In genomic region chr11:119221812-119222510, GRCm38 (mm10) we compare ENCODE assay signal across 18 mouse cellular contexts. TPM values are rescaled to one million over a fixed set of nuclear protein-coding genes. Genes with fewer than 3 reads are reported as not detected.
A peak's percentile ranks its signal among the peaks of the same experiment; 100 is the strongest.
DNase-seq lines count a peak whose midpoint lies in the region; ATAC-seq and TF ChIP-seq lines count a peak whose summit lies in the region.
"Had no signal": no experiment of that assay in that cellular context is flagged by ENCODE, and none has a peak within 500 bp of the region (broad histone marks: within the 10 kb centered on the region; RNA-seq: fewer than 3 reads in every experiment).

No protein-coding gene starts in this region.

- no peaks in the 10 kb centered on the region for H3K9me3 ChIP-seq in kidney, embryonic 14.5 days (ENCODE audit: control insufficient read depth, low read length)
- H3K9me3 ChIP-seq in midbrain, embryonic 14.5 days (ENCODE audit: control insufficient read depth, low read length) = no peaks in the 10 kb centered on the region
- H3K9me3 ChIP-seq in midbrain, embryonic 16.5 days (replicated peaks; ENCODE audit: control insufficient read depth, low read length, poor library complexity, severe bottlenecking) = no peaks in the 10 kb centered on the region
- H3K9me3 ChIP-seq: heart, embryonic 15.5 days; hindbrain, embryonic 15.5 days; limb, embryonic 15.5 days had no signal

- ATAC-seq in kidney, embryonic 14.5 days (ENCODE audit: low FRiP score, low TSS enrichment) = peak; percentile 49
- ATAC-seq in midbrain, embryonic 14.5 days (ENCODE audit: low FRiP score, low TSS enrichment) = no peak
- no peak for ATAC-seq in midbrain, embryonic 16.5 days

- no peaks in the 10 kb centered on the region for H3K27me3 ChIP-seq in kidney, embryonic 14.5 days (ENCODE audit: control insufficient read depth, insufficient read depth, low read length)
- H3K27me3 ChIP-seq in midbrain, embryonic 14.5 days (ENCODE audit: control insufficient read depth, insufficient read depth, low read length) = no peaks in the 10 kb centered on the region
- no peaks in the 10 kb centered on the region for H3K27me3 ChIP-seq in midbrain, embryonic 16.5 days (ENCODE audit: control insufficient read depth, insufficient read depth, low read depth, low read length)
- H3K27me3 ChIP-seq: heart, embryonic 15.5 days; hindbrain, embryonic 15.5 days; limb, embryonic 15.5 days had no signal

- H3K4me1 ChIP-seq in kidney, embryonic 14.5 days (ENCODE audit: control insufficient read depth, insufficient read depth, low read length) = peaks cover 38% of the 10 kb centered on the region
- H3K4me1 ChIP-seq in midbrain, embryonic 14.5 days (ENCODE audit: control insufficient read depth, insufficient read depth, low read length) = peaks cover 45% of the 10 kb centered on the region
- H3K4me1 ChIP-seq in midbrain, embryonic 16.5 days (ENCODE audit: control insufficient read depth, insufficient read depth, low read length) = peaks cover 40% of the 10 kb centered on the region

- H3K4me3 ChIP-seq in gastrocnemius, adult 2 months = peak overlapping the region; percentile 67
- H3K4me3 ChIP-seq in kidney, embryonic 14.5 days (ENCODE audit: low read length) = no peak overlapping the region
- no peak overlapping the region for H3K4me3 ChIP-seq in midbrain, embryonic 14.5 days (replicated peaks; ENCODE audit: low read depth, low read length)
- no peak overlapping the region for H3K4me3 ChIP-seq in midbrain, embryonic 16.5 days (ENCODE audit: low read depth, low read length)
- H3K4me3 ChIP-seq: heart, embryonic 15.5 days; hindbrain, embryonic 15.5 days; layer of hippocampus, adult 2 months; limb, embryonic 15.5 days had no signal

- intact Hi-C loops in gastrocnemius, adult 2 months (cut with DNase I) = no loop called here

- peak overlapping the region; percentile 93 for H3K27ac ChIP-seq in gastrocnemius, adult 2 months
- no peak overlapping the region for H3K27ac ChIP-seq in kidney, embryonic 14.5 days (ENCODE audit: low read depth, low read length)
- H3K27ac ChIP-seq in midbrain, embryonic 14.5 days (replicated peaks; ENCODE audit: low read depth, low read length) = no peak overlapping the region
- H3K27ac ChIP-seq in midbrain, embryonic 16.5 days (ENCODE audit: low read length) = no peak overlapping the region
- H3K27ac ChIP-seq: heart, embryonic 15.5 days; hindbrain, embryonic 15.5 days; layer of hippocampus, adult 2 months; limb, embryonic 15.5 days had no signal

- DNase-seq in gastrocnemius, adult 2 months = peak; percentile 72
- DNase-seq in gastrocnemius, postnatal 10 days = no peak
- DNase-seq in kidney, postnatal 10 days = no peak
- peak; percentile 32 for DNase-seq in midbrain, embryonic 14.5 days
- peak; percentile 90 for DNase-seq in skeletal muscle tissue, adult 2 months (ENCODE audit: low read depth, low spot score)
- DNase-seq in adrenal gland, postnatal 10 days = no peak
- DNase-seq: heart, adult 11 months; kidney, adult 9 months; lung, adult 18-20 months; right cerebral cortex, adult 18-20 months; thymus, adult 18-20 months had no signal

- no peak for TF ChIP-seq CTCF in gastrocnemius, adult 2 months (IDR thresholded peaks at IDR 0.05)

- 34% methylated on average over 10 of the region's 11 CpGs for WGBS in kidney, embryonic 14.5 days
- 32% methylated on average over 10 of the region's 11 CpGs for WGBS in midbrain, embryonic 14.5 days
- WGBS in midbrain, embryonic 16.5 days = 31% methylated on average over 10 of the region's 11 CpGs

- no peak overlapping the region for H3K4me2 ChIP-seq in kidney, embryonic 14.5 days (replicated peaks; ENCODE audit: low read depth, low read length)
- no peak overlapping the region for H3K4me2 ChIP-seq in midbrain, embryonic 14.5 days (ENCODE audit: low read length)
- no peak overlapping the region for H3K4me2 ChIP-seq in midbrain, embryonic 16.5 days (ENCODE audit: low read length)
- H3K4me2 ChIP-seq: heart, embryonic 15.5 days; hindbrain, embryonic 15.5 days; limb, embryonic 15.5 days had no signal

- no peaks in the 10 kb centered on the region for H3K36me3 ChIP-seq in kidney, embryonic 14.5 days (ENCODE audit: control insufficient read depth, insufficient read depth, low read length)
- 0 out of 2 replicates have a peak, but pooled peaks cover 5% of the 10 kb centered on the region for H3K36me3 ChIP-seq in midbrain, embryonic 14.5 days (ENCODE audit: control insufficient read depth, insufficient read depth, low read length)
- no peaks in the 10 kb centered on the region for H3K36me3 ChIP-seq in midbrain, embryonic 16.5 days (ENCODE audit: control insufficient read depth, insufficient read depth, low read length)
- H3K36me3 ChIP-seq: G1E; heart, embryonic 15.5 days; hindbrain, embryonic 15.5 days had no signal

- no peak overlapping the region for H3K9ac ChIP-seq in kidney, embryonic 14.5 days (ENCODE audit: low read depth, low read length)
- H3K9ac ChIP-seq in midbrain, embryonic 14.5 days (replicated peaks; ENCODE audit: low read length) = no peak overlapping the region
- no peak overlapping the region for H3K9ac ChIP-seq in midbrain, embryonic 16.5 days (ENCODE audit: low read depth, low read length)
- H3K9ac ChIP-seq: heart, embryonic 15.5 days; hindbrain, embryonic 15.5 days; limb, embryonic 15.5 days had no signal

RNA-seq across cellular contexts. Expression of gene Tbc1d16, which starts 6.3 kb away (rescaled TPM):
- total RNA-seq in gastrocnemius, adult 2 months (2021) = 10 to 100 TPM; 30.7 to 36.6 TPM
- total RNA-seq in gastrocnemius, postnatal 10 days (2021) = 10 to 100 TPM; 17.0 to 17.8 TPM
- polyA plus RNA-seq in kidney, embryonic 14.5 days (2014; fragmentation: Nextera tagmentation; extraction: Ambion mirVana) = 7.3 and 13.0 TPM in 2 replicates
- polyA plus RNA-seq in midbrain, embryonic 14.5 days (2014; fragmentation: Nextera tagmentation; extraction: Ambion mirVana) = 36.1 and 41.1 TPM in 2 replicates
- polyA plus RNA-seq in midbrain, embryonic 16.5 days (2015; fragmentation: Nextera tagmentation; extraction: Ambion mirVana) = 47.7 and 56.7 TPM in 2 replicates
- 10 to 100 TPM; 19.1 to 21.8 TPM for total RNA-seq in adrenal gland, postnatal 10 days (2021)
- polyA plus RNA-seq: G1E had no signal

RNA-seq across cellular contexts. Expression of gene Ccdc40, which starts 6.4 kb away (rescaled TPM):
- total RNA-seq in gastrocnemius, adult 2 months (2021) = not detected
- total RNA-seq in gastrocnemius, postnatal 10 days (2021) = under 1 TPM in 1 of 2 experiments, not detected in 1; 0.31 TPM
- 5.6 and 6.4 TPM in 2 replicates for polyA plus RNA-seq in kidney, embryonic 14.5 days (2014; fragmentation: Nextera tagmentation; extraction: Ambion mirVana)
- 12.2 and 13.3 TPM in 2 replicates for polyA plus RNA-seq in midbrain, embryonic 14.5 days (2014; fragmentation: Nextera tagmentation; extraction: Ambion mirVana)
- polyA plus RNA-seq in midbrain, embryonic 16.5 days (2015; fragmentation: Nextera tagmentation; extraction: Ambion mirVana) = 18.0 and 20.1 TPM in 2 replicates
- 1 to 10 TPM in 1 of 2 experiments, under 1 TPM in 1; 0.85 to 1.4 TPM for total RNA-seq in adrenal gland, postnatal 10 days (2021)
- polyA plus RNA-seq: G1E had no signal

RNA-seq across cellular contexts. Expression of gene Gaa, which starts 45.7 kb away (rescaled TPM):
- 100 to 1,000 TPM; 148 to 177 TPM for total RNA-seq in gastrocnemius, adult 2 months (2021)
- 10 to 100 TPM; 67.7 to 78.6 TPM for total RNA-seq in gastrocnemius, postnatal 10 days (2021)
- 21.4 and 37.2 TPM in 2 replicates for polyA plus RNA-seq in kidney, embryonic 14.5 days (2014; fragmentation: Nextera tagmentation; extraction: Ambion mirVana)
- polyA plus RNA-seq in midbrain, embryonic 14.5 days (2014; fragmentation: Nextera tagmentation; extraction: Ambion mirVana) = 58.6 and 67.2 TPM in 2 replicates
- polyA plus RNA-seq in midbrain, embryonic 16.5 days (2015; fragmentation: Nextera tagmentation; extraction: Ambion mirVana) = 102 and 120 TPM in 2 replicates
- total RNA-seq in adrenal gland, postnatal 10 days (2021) = 10 to 100 TPM; 78.0 to 81.5 TPM

Comparison
In these comparisons a context has a peak if more than half of its experiments do, and no peak if none do; other contexts are left out.
1. DNase-seq: peak in gastrocnemius, adult 2 months (single experiment), midbrain, embryonic 14.5 days (single experiment) and skeletal muscle tissue, adult 2 months (single experiment); none in gastrocnemius, postnatal 10 days (single experiment), kidney, postnatal 10 days (single experiment) and adrenal gland, postnatal 10 days (single experiment).